Mouse (Mus musculus) hindlimb bud, embryonic 11.5 days (tissue): ENCODE measurements around the gene Oprl1.

Experiments
- DNase-seq: peaks from one replicate; pipeline ENCODE4 v3.0.0-alpha.2; 2012; ENCODE audit warnings: low read depth, low spot score; ENCODE audit errors: extremely low spot score

Gene Oprl1

DNA sequence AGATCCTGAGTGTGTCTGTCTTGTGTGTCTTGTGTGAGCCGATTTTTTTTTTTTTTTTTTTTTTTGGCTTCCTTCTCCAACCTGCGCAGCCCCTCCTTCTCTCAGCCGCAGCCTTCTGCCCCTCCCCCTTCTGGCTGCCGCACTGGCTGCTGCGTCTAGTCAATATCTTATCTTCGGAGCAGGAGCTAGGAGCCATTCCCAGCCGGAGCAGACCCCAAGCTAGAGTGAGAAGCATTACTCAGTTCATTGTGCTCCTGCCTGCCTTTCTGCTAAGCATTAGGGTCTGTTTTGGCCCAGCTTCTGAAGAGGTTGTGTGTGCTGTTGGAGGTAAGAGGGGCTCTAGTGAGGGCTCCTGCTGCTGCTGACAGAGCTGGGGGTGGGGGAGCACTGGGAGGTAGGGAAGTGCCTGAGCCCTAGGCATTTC, at the start of gene Oprl1:
Gene Oprl1, plus strand, starts transcription at position 114 of the 424 bp plus-strand sequence.
- no peak for DNase-seq

DNA sequence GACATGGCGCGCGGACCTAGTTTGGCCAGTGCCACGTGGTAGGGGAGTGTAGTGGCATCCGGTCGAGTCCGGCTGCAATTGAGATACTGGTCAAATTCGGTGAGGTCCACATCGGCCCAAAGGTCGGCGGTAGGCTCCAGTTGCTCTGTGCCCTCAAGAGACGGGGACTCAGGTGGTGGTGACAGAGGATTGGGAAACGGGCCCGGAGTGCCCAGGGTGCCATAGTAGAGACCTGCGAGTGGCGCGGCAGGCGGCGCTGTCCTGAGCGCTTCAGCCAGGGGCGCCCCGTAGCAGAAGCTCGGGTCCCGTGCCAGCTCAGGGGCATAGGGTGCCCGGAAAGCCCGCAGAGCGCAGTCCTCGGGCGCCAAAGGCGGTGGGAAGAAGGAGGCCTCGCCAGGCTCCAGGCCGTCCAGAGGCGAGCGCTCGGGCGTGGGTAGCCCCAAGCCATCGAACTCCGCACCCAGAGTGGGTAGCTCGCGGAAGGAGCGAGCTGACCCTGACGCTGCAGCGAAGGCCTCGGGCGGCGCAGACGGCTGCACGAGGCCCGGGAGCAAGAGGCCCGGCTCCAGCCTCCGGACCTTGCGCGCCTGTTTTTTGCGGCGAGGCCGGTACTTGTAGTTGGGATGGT, 44.4 kb upstream of the Oprl1 start:
- no peak for DNase-seq

- no peak for DNase-seq
Observed at GRCm38 (mm10) chr2:181670913-181671311, 43.9 kb upstream of the Oprl1 start.

- no peak for DNase-seq
Observed at GRCm38 (mm10) chr2:181671326-181671725, 43.5 kb upstream of the Oprl1 start, which contains the start of gene Sox18. Gene Sox18 (minus strand): TSS chr2:181671640.

GRCm38 (mm10) chr2:181671984-181672383, 42.8 kb upstream of the Oprl1 start:
- DNase-seq = no peak

GRCm38 (mm10) chr2:181673501-181673900, 41.3 kb upstream of the Oprl1 start:
- no peak for DNase-seq

DNA sequence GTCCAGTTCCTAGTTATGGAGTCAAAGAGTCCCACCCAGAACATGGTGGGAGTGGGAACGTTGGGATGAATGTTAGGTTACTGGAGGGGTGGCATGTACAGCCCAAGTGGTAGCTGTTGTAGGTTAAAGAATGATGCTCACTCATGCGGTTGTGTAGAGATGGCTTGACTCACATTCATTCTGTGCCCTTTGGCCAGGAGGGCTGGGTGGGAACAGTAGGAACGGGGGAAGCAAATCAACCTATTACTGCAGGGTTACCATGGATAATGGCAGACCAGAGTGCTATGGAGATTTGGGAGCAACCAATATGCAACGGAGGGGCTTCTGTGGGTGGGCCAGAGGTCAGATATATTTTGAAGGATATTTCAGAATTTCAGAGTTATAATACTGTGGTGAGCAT, 39.9 kb upstream of the Oprl1 start:
- no peak for DNase-seq

DNA sequence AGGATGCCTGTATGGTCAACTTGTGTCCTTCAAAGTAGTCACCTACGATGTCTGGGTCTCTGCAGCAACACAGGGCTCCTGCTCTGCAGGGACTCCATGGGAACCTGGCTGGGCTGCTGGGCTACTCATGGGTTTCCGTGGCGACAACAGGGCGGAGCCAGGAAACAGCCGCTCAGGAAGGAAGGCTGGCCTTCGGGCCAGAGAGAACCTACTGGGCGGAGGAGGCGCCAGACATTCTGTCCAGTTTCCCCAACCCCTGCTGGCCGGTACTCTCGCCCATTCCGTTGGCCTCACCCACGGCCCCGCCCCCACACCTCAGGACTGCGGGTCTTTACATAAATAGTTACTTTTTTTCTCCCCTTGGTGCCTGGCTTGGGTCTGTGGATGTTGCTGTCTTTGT, 39.4 kb upstream of the Oprl1 start:
- no peak for DNase-seq

DNA sequence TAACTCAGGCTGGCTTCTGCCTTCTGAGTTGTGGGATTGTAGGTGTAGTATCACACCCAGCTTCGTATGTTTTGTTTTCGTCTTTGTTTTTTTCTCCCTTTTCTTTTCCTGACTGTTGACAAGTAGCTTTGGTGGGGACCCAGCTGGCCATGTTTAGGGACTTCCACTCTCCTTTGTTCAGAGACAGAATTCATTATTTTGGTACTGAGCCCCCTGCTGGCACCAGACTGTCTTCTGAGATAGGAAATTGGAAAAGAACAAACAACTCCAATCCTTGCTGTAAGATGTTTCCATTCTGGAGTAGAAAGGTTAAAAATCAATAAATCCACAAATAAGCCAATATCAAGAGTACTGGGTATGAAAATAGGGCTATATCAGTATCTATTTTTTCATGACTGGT, 38.4 kb upstream of the Oprl1 start:
- DNase-seq = no peak

DNA sequence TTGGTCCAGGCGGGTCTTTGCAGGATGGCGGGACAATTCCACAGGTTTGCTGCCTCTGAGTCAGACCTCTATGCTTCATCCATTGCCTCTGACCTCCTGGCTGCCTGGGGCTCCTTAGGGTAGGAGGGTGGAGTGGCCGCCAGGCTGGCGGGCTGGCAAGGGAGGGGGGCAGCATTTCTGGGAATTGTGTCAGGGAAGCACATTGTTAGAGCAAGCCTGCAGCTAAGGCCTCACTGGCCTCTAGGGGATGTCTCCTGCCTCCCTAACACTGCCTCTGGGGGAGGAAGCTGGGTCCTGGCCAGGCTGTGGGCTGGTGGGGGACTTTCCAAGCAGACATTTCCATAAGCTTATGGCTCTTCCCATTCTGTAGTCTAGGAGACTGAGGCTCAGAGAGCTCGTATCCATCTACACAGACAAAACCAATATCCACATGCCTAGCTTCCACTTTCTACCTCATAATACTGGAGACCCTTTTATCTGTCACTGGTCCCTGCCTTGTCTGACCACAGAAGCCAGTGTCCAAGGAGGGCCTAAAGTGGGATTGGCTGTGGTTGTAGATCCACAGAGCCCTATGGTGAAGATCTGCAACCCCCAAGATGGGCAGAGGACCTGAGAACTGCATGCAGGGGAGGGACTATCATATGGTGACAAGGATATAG, 37.6 kb upstream of the Oprl1 start:
- DNase-seq = no peak

DNA sequence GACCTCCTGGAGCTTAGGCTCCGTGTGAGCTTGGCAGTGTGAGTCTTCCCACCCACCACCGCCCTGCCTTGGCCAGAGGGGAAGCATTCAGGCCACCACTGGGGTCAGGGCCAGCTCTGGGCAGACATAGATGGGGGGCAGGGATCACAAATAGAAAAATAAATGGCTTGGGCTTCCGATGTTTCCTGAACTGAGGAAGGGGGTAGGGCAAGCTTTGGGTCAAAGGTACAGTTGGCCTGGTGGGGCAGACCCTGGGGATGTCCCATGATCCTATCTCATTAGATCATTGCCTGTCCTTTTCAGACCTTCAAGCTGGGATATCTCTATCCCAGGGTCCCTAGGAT, 37.1 kb upstream of the Oprl1 start:
- no peak for DNase-seq

GRCm38 (mm10) chr2:181678780-181679179, 36.0 kb upstream of the Oprl1 start:
- peak; percentile 67 for DNase-seq

GRCm38 (mm10) chr2:181679951-181680715, 34.7 kb upstream of the Oprl1 start, which contains the start of gene Tcea2:
Gene Tcea2 (plus strand): TSS chr2:181680310.
- no peak for DNase-seq

DNA sequence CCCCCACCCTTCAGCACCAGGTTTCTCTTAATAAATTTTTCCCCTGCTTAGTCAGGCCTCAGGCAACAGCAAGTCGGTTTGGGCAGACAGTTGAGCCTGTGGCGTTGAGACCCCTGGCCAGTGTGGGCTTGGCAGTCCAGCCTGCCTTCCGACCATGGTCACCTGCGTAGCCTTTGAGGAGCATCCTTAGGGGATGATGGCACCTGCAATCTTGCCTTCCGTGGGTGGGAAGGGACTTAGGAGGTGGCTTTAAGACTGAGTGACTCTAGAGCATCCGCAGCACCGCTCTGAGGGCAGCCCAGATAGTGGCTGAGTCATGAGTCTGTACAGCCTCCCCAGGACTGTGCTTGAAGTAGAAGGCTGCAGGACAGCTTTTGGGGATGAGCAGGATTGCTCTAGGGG, 34.1 kb upstream of the Oprl1 start:
- no peak for DNase-seq

GRCm38 (mm10) chr2:181681978-181682377, 32.8 kb upstream of the Oprl1 start:
- no peak for DNase-seq

GRCm38 (mm10) chr2:181683381-181683780, 31.4 kb upstream of the Oprl1 start:
- DNase-seq = no peak

GRCm38 (mm10) chr2:181684713-181685112, 30.1 kb upstream of the Oprl1 start:
- no peak for DNase-seq

DNA sequence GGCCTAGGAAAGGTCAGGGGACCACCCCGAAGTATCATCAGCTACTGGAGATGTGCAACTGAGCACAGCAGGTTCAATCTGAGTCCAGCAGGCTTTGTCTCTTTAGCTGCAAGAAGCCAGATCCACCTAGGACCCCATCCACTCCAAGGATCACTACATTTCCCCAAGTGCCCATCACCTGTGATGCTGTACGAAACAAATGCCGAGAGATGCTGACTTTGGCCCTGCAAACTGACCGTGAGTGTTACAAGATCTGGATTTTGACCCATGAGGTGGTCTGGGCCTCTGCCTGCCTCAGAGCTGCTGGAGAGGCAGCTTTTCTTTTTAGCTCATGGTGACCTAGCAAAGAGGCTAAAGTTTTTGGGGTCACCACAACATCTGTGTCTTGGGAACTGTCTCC, 29.1 kb upstream of the Oprl1 start:
- DNase-seq = no peak

DNA sequence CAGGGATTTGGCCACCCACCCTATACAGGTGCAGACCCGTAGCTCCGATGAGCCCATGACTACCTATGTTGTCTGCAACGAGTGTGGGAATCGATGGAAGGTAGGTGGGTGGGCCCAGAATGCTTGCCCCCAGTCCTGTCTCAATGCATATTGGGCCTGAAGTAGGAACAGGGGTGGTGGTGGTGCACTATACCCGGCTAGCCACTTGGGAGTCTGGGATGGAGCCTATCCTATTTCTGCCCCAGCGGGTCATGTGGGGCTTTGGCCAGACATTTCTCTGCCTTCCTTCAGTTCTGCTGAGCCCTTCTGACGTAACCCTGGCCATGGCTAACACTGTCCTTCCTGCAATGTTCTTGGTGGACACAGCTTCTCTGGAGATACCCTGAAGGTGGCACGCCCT, 27.2 kb upstream of the Oprl1 start:
- DNase-seq = no peak

DNA sequence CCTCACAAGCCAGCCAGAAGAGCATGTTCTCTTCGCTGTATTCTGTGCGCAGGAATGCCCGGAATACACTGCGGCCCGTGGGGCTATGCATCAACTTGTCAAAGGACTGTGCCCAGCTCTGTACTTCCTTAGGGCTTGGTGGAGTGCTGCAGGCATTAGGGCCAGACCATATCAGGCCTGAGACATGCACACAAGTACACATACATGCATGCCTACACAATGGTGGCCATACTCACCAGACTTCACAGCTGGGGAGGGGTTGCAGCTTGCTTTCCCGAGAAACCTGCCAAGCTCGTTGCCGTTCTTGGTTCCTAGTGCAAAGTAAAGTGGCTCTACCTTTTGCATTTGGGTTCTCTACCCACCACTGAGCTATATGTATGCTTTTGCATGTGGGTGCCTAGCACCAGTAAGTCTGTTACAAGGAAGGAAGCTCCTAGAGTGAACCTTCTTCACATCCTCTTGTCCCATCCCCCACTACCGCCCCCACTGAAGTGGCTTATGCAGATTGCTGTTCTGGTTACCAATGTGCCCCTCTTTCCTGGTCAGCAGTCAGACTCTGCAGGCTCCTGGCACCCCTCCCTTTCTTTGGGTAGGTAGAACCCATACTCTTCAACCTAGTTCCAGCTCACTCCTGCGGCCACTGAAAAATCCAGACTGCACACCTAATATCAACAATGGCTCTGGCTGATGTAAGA, 25.2 kb upstream of the Oprl1 start:
- no peak for DNase-seq

DNA sequence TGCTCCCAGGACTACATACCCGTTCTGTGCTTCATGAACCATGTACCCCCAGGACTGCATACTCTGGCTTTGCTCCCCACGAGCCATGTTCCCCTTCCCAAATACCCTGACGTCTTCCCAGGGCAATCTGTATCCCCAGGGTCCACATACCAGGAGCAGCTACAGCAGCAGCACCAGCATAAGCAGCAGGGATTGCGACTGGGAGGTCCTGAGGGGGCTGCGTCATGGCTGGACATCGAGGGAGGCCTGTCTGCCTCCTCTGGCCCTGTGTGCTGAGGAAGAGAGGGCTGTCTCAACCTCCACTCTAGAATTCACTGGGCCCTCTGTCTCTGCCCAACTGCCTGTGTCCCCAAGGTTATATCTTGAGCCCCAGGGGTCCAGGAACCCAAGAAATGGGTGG, 23.7 kb upstream of the Oprl1 start:
- no peak for DNase-seq

- no peak for DNase-seq
Observed at GRCm38 (mm10) chr2:181691571-181691970, 23.2 kb upstream of the Oprl1 start.
